Mouse (Mus musculus): ENCODE measurements around the gene Cox19.

DNA sequence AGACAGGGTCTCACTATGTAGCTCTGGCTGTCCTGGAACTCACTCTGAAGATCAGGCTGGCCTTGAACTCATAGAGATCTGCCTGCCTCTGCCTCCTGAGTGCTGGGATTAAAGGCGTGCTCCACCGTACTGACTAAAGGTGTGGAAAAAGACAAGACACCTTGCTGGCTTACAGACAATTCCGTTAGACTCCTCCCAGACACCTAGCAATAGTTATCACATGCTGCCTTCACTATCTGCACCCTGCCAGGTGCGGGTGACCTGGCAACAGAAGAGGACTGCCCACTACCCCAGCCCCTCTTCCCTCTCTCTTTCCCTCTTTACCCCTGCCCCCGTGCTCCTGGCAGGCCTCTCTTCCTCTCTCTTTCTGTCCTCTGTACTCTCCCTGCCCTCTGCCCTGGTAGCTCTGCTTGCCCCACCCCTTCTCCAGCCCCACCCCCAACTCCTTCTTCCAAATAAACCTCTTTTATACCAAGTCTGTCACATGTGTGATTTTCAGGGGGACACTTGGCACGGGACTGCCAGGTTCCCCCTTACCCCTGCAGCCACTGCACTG, 22.7 kb upstream of the Cox19 start:
- TF ChIP-seq CTCF (IDR thresholded peaks at IDR 0.05) (no peak), EP300 (IDR thresholded peaks at IDR 0.05) (no peak)
